Mouse (Mus musculus): Measurements from ENCODE around the gene Rfc2.

GRCm38 (mm10) chr5:134604376-134604775, 23.2 kb downstream of the Rfc2 start:
- TF ChIP-seq CTCF (IDR thresholded peaks at IDR 0.05; ENCODE audit: extremely low read depth, insufficient read depth, insufficient read length, insufficient replicate concordance), result no peak
- no peak for TF ChIP-seq POLR2A (IDR thresholded peaks at IDR 0.05; ENCODE audit: low read depth, low read length)

All from spleen, adult 2 months (tissue).